ENCODE assay signal across 18 mouse cellular contexts in the genomic region with DNA sequence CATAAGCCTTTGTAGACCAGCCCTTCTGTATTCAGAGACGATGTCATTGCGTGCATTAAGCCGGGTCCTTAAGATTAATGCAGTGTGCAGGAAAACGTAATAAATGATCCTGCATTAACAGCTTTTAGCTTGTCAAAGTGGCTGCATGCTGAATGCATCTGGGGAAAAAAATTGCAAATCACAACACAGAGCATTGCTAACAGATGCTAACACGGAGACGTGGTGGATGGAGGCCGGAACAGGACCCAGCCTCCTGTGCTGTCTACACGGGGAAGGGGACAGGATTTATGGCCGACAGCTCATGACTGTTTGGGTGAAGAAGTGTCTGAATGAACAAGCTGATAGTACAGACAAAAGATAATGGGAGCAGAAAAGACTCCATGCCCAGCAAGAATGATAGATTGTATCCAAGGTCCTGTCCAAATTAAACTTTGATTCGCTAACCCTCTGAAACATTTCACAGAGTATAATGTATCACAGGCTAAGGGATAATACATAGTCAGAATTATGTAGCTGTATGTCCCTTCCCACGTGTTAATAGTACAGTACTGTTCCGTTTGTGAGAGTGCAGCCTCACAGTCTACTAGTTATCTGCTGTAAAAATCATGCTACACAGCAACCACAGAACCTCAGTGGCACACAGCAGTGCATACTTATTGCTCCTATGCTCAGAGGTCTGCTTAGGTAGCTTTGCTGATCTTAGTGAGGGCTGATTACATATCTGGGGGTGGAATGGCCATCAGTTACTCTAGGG. TPM values are rescaled to one million over a fixed set of nuclear protein-coding genes. Genes with fewer than 3 reads are reported as not detected.
DNase-seq lines count a peak whose midpoint lies in the region; ATAC-seq and TF ChIP-seq lines count a peak whose summit lies in the region.
"Had no signal": no experiment of that assay in that cellular context is flagged by ENCODE, and none has a peak within 500 bp of the region (broad histone marks: within the 10 kb centered on the region; RNA-seq: fewer than 3 reads in every experiment).

No protein-coding gene starts in this region.

- no peak for ATAC-seq in midbrain, embryonic 14.5 days (ENCODE audit: low FRiP score, low TSS enrichment)
- no peak for ATAC-seq in midbrain, embryonic 13.5 days
- peak; percentile 66; the same call in 1 of the 2 replicates for ATAC-seq in hindbrain, embryonic 15.5 days (ENCODE audit: low FRiP score, low read depth)
- ATAC-seq in neural tube, embryonic 15.5 days (ENCODE audit: low FRiP score), result peak; percentile 59
- ATAC-seq: activated CD4-positive, CD25-positive, alpha-beta regulatory T cell, adult 4 months had no signal

- H3K27me3 ChIP-seq in midbrain, embryonic 14.5 days (ENCODE audit: control insufficient read depth, insufficient read depth, low read length), result no peaks in the 10 kb centered on the region
- H3K27me3 ChIP-seq in midbrain, embryonic 13.5 days, result no peaks in the 10 kb centered on the region
- no peaks in the 10 kb centered on the region for H3K27me3 ChIP-seq in hindbrain, embryonic 15.5 days
- no peaks in the 10 kb centered on the region for H3K27me3 ChIP-seq in neural tube, embryonic 15.5 days (replicated peaks)
- H3K27me3 ChIP-seq in thymus, adult 2 months (ENCODE audit: control insufficient read depth, insufficient read depth, low read length), result no peaks in the 10 kb centered on the region

- H3K4me2 ChIP-seq in midbrain, embryonic 14.5 days (ENCODE audit: low read length), result no peak overlapping the region
- no peak overlapping the region for H3K4me2 ChIP-seq in midbrain, embryonic 13.5 days (replicated peaks)
- no peak overlapping the region for H3K4me2 ChIP-seq in hindbrain, embryonic 15.5 days
- H3K4me2 ChIP-seq in neural tube, embryonic 15.5 days, result no peak overlapping the region
- H3K4me2 ChIP-seq: heart, embryonic 13.5 days had no signal

- no peak overlapping the region for H3K4me3 ChIP-seq in midbrain, embryonic 14.5 days (replicated peaks; ENCODE audit: low read depth, low read length)
- H3K4me3 ChIP-seq in midbrain, embryonic 13.5 days (replicated peaks), result no peak overlapping the region
- H3K4me3 ChIP-seq in hindbrain, embryonic 15.5 days, result no peak overlapping the region
- H3K4me3 ChIP-seq in neural tube, embryonic 15.5 days (replicated peaks), result no peak overlapping the region
- no peak overlapping the region for H3K4me3 ChIP-seq in thymus, adult 2 months (ENCODE audit: control insufficient read depth, insufficient read depth, low read length)
- H3K4me3 ChIP-seq: heart, embryonic 13.5 days had no signal

- H3K4me1 ChIP-seq in midbrain, embryonic 14.5 days (ENCODE audit: control insufficient read depth, insufficient read depth, low read length), result peaks cover 7% of the 10 kb centered on the region; the same call in 1 of the 2 replicates
- H3K4me1 ChIP-seq in midbrain, embryonic 13.5 days (replicated peaks), result peaks cover 17% of the 10 kb centered on the region
- H3K4me1 ChIP-seq in hindbrain, embryonic 15.5 days (replicated peaks), result peaks cover 18% of the 10 kb centered on the region
- peaks cover 19% of the 10 kb centered on the region for H3K4me1 ChIP-seq in neural tube, embryonic 15.5 days
- no peaks in the 10 kb centered on the region for H3K4me1 ChIP-seq in thymus, adult 2 months (replicated peaks; ENCODE audit: control insufficient read depth, insufficient read depth, low read length)
- H3K4me1 ChIP-seq: heart, embryonic 13.5 days had no signal

- H3K9me3 ChIP-seq in midbrain, embryonic 14.5 days (ENCODE audit: control insufficient read depth, low read length), result no peaks in the 10 kb centered on the region
- no peaks in the 10 kb centered on the region for H3K9me3 ChIP-seq in midbrain, embryonic 13.5 days
- no peaks in the 10 kb centered on the region for H3K9me3 ChIP-seq in hindbrain, embryonic 15.5 days
- H3K9me3 ChIP-seq in neural tube, embryonic 15.5 days (replicated peaks), result no peaks in the 10 kb centered on the region
- H3K9me3 ChIP-seq: heart, embryonic 13.5 days had no signal

- TF ChIP-seq POLR2A in thymus, adult 2 months (IDR thresholded peaks at IDR 0.05; ENCODE audit: control insufficient read depth, extremely low read depth, insufficient read depth, low read length, poor library complexity), result no peak

- TF ChIP-seq CTCF in thymus, adult 2 months (IDR thresholded peaks at IDR 0.05; ENCODE audit: borderline replicate concordance, control insufficient read depth, extremely low read depth, insufficient read depth, low read length, poor library complexity), result no peak

- no peak overlapping the region for H3K9ac ChIP-seq in midbrain, embryonic 14.5 days (replicated peaks; ENCODE audit: low read length)
- no peak overlapping the region for H3K9ac ChIP-seq in midbrain, embryonic 13.5 days (replicated peaks)
- no peak overlapping the region for H3K9ac ChIP-seq in hindbrain, embryonic 15.5 days
- H3K9ac ChIP-seq in neural tube, embryonic 15.5 days (replicated peaks), result no peak overlapping the region
- H3K9ac ChIP-seq: heart, embryonic 13.5 days had no signal

- peak; percentile 27 for DNase-seq in embryo, embryonic 10 days (ENCODE audit: low spot score)
- DNase-seq in embryo, embryonic 9.5 days (ENCODE audit: extremely low spot score), result no peak
- peak; percentile 20 for DNase-seq in midbrain, embryonic 14.5 days
- DNase-seq in kidney, adult 8-10 months, result no peak
- DNase-seq in thymus, adult 2 months, result no peak
- DNase-seq: adrenal gland, postnatal 36 days; cerebellum, postnatal 25 days; gastrocnemius, postnatal 14 days; kidney, postnatal 10 days; lung, adult 18-20 months; lung, postnatal 4 days; right cerebral cortex, postnatal 14 days had no signal

- 68% methylated on average over 12 of the region's 12 CpGs for WGBS in midbrain, embryonic 14.5 days
- WGBS in midbrain, embryonic 13.5 days, result 68% methylated on average over 12 of the region's 12 CpGs
- 40% methylated on average over 12 of the region's 12 CpGs for WGBS in hindbrain, embryonic 15.5 days
- 24% methylated on average over 12 of the region's 12 CpGs for WGBS in neural tube, embryonic 15.5 days
- WGBS in thymus, adult 2 months, result 85% methylated on average over 12 of the region's 12 CpGs

- no peak overlapping the region for H3K27ac ChIP-seq in midbrain, embryonic 14.5 days (replicated peaks; ENCODE audit: low read depth, low read length)
- H3K27ac ChIP-seq in midbrain, embryonic 13.5 days, result no peak overlapping the region
- 0 out of 2 replicates have a peak overlapping the region, but pooled peaks have one; percentile 11 for H3K27ac ChIP-seq in hindbrain, embryonic 15.5 days (replicated peaks)
- H3K27ac ChIP-seq in neural tube, embryonic 15.5 days (replicated peaks), result peak overlapping the region; percentile 19; the same call in 1 of the 2 replicates
- H3K27ac ChIP-seq in thymus, adult 2 months (ENCODE audit: control insufficient read depth, insufficient read depth, low read length), result no peak overlapping the region
- H3K27ac ChIP-seq: heart, embryonic 13.5 days had no signal

- no peaks in the 10 kb centered on the region for H3K36me3 ChIP-seq in midbrain, embryonic 14.5 days (ENCODE audit: control insufficient read depth, insufficient read depth, low read length)
- no peaks in the 10 kb centered on the region for H3K36me3 ChIP-seq in midbrain, embryonic 13.5 days
- H3K36me3 ChIP-seq in hindbrain, embryonic 15.5 days, result no peaks in the 10 kb centered on the region
- no peaks in the 10 kb centered on the region for H3K36me3 ChIP-seq in neural tube, embryonic 15.5 days
- no peaks in the 10 kb centered on the region for H3K36me3 ChIP-seq in thymus, adult 2 months (ENCODE audit: control insufficient read depth, insufficient read depth, low read length)
- H3K36me3 ChIP-seq: heart, embryonic 13.5 days had no signal

RNA-seq across cellular contexts. Expression of a gene that starts 32.7 kb away (rescaled TPM):
- polyA plus RNA-seq in midbrain, embryonic 14.5 days (2014; fragmentation: Nextera tagmentation; extraction: Ambion mirVana), result not detected in 2 replicates
- 0.27 TPM in 1 of 2 replicates, not detected in the other for polyA plus RNA-seq in midbrain, embryonic 13.5 days (2015; fragmentation: Nextera tagmentation; extraction: Ambion mirVana)
- 0.14 TPM in 1 of 2 replicates, not detected in the other for polyA plus RNA-seq in hindbrain, embryonic 15.5 days (2015; fragmentation: Nextera tagmentation; extraction: Ambion mirVana)
- 0.13 and 0.20 TPM in 2 replicates for polyA plus RNA-seq in neural tube, embryonic 15.5 days (2015; fragmentation: Nextera tagmentation; extraction: Ambion mirVana)
- polyA plus RNA-seq in thymus, adult 2 months (2012; rRNA removed), result not detected in 2 replicates
- polyA plus RNA-seq: activated CD4-positive, CD25-positive, alpha-beta regulatory T cell, adult 4 months; limb, embryonic 14.5 days had no signal

Comparison
In these comparisons a context has a peak if more than half of its experiments do, and no peak if none do; other contexts are left out.
1. DNase-seq: peak in embryo, embryonic 10 days (single experiment) and midbrain, embryonic 14.5 days (single experiment); none in embryo, embryonic 9.5 days (single experiment), kidney, adult 8-10 months (0 of 2) and thymus, adult 2 months (single experiment).
2. ATAC-seq: peak in hindbrain, embryonic 15.5 days (single experiment) and neural tube, embryonic 15.5 days (single experiment); none in midbrain, embryonic 14.5 days (single experiment) and midbrain, embryonic 13.5 days (single experiment).
3. H3K27ac ChIP-seq: peak in hindbrain, embryonic 15.5 days (single experiment) and neural tube, embryonic 15.5 days (single experiment); none in midbrain, embryonic 14.5 days (single experiment), midbrain, embryonic 13.5 days (single experiment) and thymus, adult 2 months (single experiment).